Mouse (Mus musculus) megakaryocyte-erythroid progenitor cell, adult 5-6 weeks (primary cell): Measurements from ENCODE around the gene Grid1. TPM values are rescaled to one million over a fixed set of nuclear protein-coding genes. Genes with fewer than 3 reads are reported as not detected.

Experiments used
- ATAC-seq: replicated peaks from 2 replicates; pipeline ENCODE4 v1.8.0; 2016; ENCODE audit warnings: mild to moderate bottlenecking, inconsistent platforms; ENCODE audit not compliant: severe bottlenecking, poor library complexity, low FRiP score, low TSS enrichment
- total RNA-seq, 2 experiments: library from RNA; stranded (forward) in 1 of 2; stranded (reverse) in 1 of 2; fragments of 200-1000, 215-1000 nt in 1 of 2; fragments of >200 nt in 1 of 2; fragmentation: Nextera tagmentation in 1 of 2; gene quantifications; 2 replicates each; pipeline ENCODE4 v1.2.3; 2014 to 2017

The Grid1 gene
- total RNA-seq, 2 experiments from 2014 or later, result not detected

DNA sequence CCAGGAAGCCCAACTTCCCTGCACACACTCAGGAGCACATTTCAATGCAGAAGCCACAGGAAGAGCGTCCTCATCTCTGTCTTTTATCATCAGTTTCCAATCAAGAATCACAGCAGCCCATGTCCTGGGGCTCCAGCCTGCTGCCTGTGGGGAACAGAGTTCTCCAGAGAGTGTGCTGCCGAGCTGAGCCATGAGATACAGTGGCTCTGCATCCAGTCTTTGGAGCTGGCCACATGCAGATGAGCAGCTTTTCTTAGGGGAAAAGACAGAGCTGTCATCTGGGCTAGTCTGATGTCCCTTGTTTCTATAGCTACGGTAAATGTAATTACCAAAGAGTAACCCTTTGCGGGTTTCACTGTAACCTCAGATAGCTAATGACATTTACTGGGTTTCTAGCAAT is 83.9 kb downstream of the Grid1 start:
- no peak for ATAC-seq

DNA sequence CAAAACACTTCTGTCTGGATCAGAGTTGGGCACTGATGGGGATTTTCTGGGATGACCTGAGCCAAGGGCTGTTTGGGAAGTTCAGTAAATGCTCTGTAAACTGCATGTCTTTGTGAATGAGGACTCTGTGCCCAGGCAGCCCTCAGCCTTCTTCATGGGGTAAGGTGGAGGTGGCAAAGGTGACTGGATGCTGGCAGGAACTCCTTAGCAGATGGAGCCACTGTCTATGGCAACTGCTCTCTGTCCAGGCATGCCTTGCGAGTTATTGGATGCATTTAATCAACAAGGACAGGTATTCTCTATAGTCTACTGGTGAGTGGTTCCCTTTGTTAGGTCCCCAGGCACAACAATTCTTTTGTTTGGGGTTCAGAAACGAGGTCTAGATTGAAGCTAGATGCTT is 85.8 kb downstream of the Grid1 start:
- ATAC-seq, result no peak

DNA sequence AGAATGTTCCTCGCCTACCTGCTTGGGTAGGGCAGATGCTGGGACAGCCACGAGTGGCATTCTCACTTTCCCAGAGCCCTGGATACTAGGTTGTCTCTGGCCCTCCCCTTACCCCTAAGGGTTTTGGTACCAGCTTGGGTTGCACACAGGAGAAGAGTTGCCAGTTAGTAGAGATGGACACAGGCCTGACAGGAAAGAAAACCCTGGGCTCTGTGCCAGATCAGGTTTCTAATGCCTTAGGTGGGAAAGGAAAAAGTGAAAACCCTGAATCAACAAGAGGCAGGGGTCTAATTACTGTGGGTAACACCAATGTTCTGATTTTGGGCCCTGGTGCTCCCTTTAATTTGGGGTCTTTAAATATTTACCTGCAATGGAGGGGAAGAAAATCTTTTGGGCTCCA is 88.5 kb downstream of the Grid1 start:
- ATAC-seq, result no peak

DNA sequence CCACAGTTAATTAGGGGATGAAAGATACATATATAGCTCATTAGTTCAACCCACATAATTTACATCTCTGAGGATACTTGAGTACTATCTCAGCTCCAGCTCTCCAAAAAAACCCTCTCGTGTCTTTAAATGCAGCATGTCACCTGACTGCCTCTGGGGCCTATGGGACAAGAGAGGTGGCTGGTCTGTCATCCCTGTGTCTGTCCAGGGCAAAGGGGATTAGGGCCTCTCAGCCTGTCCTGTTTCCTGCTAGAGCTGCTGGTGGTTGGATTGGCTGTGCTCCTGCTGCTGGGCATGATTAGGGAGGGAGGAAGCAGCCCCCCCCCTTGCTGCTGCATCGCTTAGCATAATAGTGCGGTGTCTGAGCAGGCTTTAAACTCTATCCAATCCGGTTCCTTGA is 88.9 kb downstream of the Grid1 start:
- ATAC-seq, result no peak

DNA sequence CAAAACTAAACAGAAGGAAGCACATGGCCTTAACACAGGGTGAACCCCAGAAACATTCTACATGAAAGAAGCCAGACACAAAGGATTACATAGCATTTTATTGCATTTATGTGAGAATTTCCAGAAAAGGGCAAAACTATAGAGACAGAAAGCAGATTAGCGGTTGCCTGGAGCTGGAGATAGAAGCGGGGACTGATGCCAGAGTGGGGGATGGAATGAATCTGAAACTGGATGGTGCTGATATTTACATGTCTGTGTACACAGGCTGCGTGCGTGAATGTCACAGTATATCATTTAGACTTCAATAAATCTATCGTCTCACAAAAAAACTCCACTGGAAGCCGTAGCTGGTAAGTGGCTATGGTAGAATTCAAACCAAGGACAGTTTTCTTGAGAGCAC is 96.4 kb downstream of the Grid1 start:
- ATAC-seq, result no peak

DNA sequence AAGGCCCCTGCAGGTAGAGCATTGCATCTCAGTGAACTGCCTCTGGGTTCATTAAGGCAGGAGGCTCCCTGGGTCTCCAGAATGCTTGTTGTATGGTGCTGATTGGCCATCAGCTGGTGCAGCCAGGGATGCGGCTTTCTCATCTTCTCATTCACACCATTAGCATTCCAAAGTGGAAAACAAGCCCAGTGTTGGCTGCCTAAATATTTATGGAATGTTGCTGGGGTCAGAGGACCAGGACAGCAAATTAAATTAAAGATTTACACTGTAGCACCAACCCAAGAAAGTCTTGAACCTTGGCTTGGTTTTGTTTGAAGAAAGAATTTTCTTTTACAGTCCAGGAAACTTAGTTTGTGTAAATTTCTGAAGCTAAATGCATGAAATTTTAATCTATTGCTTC is 97.2 kb downstream of the Grid1 start:
- no peak for ATAC-seq

DNA sequence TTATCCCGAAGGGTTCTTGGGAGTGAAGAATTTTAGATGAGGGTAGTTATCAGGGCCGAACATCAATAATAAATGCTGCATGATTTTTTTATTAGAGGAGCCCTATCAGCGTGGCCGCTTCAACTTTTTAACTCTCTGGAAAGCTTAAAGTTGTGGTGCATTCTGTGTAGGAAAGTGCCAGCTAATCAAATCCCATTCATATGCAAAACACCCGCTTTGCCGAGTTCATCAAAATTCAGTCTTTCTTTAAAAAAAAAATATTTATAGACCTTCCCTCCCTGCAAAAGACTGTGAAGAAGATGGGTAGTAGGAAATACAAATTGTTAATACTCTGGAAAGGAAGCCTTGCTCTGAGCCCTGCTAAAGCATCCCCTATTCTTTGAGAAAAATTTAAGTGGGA is 99.3 kb downstream of the Grid1 start:
- ATAC-seq, result no peak

DNA sequence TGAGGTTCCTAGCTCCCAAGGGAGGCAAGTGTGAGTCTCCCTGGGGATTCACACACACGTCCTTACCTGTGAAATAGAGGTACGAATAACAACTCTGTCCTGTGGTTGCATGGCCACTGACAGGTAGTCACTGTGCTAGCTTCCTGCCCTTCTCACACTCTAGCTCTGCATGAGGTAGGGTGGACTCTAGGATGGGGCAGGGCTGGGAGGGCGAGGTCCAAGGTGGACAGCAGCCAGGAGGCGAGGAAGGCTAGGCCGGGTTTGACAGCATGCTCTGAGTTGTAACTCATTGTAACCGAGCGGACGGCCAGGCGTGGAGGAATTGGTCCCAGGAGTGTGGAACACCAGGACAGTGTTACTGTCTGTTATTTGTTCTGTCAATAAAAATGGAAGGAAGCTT is 101.4 kb downstream of the Grid1 start:
- ATAC-seq, result no peak

DNA sequence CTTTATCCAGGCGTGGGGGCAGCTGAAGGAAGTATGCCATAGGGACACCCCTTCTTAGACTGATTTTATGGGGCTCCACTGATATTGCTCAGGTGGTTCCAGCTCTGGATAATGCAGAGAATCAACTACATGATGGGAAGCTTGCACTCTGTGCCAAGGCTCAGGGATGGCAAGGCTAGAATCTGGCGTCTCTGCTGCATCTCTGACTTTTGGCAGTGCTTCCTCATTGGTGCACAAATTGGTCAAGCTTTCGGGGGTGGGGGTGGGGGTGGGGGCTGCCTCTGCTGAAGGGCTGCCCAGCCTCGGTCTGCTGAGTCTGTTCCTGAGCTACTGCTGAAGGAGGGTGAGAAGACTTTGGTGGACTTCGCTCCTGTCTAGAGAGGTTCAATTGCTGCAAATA is 105.1 kb downstream of the Grid1 start:
- no peak for ATAC-seq

DNA sequence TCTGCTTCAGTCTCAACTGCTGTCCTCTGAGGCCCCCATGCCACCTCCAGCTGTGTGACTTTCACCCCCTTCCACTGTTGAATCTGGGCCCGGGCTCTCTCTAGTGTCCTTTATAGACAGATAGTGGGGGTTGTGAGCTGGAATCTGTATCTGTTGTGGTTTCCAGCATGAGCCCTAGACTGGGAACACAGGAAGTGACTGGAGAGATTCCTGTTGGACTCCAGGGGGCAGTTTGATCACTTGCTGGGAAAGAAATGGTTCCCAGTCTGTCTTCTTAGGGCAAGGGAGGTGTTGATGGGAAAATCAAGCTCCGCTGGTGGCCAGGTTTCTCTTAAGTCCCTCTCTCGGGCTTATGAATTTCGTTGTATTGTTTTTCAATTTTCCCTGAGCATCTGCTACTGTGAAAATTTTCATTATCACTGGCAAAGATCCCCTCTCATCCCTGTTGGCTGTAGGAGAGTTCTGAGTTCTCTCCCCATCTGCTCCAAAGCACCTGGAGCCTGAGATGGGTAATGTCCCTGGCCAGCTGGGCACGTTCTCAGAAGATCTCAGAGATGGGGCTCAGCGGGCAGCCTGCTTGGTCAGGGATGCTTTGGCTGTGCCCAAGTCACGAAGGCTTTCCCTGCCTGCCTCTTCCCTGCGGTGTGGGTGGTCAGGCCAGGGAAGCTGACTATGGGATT is 110.3 kb downstream of the Grid1 start:
- no peak for ATAC-seq

DNA sequence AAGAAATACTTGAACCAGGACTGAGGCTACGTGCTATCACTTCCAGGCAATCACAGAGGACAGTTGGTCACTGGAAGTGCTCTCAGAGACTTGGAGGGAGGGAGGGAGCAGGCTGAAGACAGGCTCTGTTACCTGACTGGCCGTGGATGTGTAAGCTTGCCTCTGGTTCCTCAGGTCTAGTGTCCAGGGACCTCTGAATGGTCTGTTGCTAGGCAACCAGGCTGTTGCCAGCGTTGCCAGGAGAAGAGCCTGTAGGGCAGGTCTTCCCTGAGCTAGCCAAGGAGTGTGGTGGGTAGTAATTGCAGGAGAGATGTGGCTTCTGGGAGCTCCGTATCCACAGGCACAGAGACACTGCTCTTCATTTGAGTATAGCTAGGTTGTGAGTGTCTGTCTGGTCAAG is 113.3 kb downstream of the Grid1 start:
- no peak for ATAC-seq

DNA sequence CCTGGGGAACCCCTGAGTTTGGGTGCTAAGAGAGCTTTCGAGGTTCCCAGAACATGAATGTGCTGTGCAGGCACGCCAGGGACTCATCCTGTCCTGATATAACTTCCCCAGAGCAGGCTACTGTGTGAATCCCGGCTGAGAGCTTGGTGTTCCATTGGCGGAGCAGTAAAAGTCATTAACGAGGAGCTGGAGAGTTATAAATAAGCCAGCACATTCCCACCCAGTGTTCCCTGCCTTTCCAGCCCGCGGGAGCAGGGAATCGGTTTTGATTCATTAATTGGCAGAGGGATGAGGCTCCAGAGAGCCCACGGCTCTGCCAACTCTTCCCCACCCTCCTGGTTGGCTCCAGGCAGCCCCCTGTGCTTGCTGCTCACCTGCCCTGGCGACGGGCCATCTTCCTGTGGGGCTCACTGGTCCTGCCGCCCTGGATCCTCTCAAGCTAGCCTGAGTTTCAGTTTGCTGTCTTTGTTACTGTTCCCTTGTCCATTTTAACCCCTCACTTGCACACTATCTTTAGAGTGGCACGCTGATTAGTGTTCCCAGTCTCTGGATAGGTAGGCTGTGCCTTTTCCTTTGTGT is 116.4 kb downstream of the Grid1 start:
- ATAC-seq, result no peak

DNA sequence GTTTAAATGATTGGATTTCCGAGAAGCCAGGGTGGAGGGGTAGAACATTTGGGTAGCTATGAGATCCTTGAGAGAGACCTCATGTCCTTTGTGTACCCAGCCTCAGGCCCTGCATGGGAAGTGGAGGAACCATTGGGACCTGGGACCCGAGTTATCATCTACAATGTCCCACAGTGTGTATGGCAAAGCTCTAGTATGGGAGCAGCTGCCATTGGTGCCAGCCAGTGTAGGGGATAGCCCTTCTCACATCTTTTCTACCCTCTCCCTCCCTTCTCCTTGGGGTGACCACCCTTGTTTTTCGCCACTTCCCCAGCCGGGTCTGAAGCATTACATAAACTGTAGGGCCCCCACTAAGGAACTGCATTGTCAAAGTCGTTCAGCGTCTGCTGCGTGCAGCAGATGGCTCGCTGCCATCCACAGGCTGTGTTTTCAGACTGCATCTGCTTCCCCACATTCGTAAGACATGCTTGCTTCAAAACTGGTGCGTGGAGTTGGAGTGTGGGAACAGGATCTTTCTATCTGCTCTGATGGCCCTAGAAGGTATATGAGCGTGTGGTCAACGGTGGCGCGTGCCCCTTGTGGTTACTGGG is 124.6 kb downstream of the Grid1 start:
- ATAC-seq, result no peak

DNA sequence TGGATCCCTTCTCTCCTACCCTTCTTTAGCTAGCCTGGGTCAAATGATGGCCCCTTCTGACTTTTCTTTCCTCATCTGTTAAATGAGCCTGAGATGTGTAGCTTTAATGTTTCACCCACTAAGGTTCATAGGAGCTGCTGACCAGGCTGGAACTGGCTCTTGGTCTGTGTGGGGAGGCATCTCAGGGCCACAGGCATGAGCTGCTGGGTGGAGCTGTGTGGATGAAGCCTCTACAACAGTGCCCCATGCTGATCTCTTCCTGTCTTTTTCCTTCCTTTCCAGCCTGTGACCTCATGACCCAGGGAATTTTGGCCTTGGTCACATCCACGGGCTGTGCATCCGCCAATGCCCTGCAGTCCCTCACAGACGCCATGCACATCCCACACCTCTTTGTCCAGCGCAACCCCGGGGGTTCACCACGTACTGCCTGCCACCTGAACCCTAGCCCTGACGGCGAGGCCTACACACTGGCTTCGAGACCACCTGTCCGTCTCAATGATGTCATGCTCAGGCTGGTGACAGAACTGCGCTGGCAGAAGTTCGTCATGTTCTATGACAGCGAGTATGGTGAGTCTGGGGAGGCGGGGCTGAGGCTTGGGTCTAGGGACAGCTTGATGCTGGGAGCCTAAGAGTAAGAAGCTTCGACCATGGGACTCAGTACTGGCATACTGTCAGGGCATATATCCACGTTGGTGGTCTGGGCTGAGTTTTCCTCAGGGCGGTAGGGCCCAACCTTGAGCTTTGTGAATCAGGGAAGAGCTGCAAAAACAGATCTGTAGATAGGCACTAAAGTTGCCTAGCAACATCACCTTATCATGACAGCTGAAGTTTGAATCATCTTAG is 125.8 kb downstream of the Grid1 start:
- ATAC-seq, result no peak

DNA sequence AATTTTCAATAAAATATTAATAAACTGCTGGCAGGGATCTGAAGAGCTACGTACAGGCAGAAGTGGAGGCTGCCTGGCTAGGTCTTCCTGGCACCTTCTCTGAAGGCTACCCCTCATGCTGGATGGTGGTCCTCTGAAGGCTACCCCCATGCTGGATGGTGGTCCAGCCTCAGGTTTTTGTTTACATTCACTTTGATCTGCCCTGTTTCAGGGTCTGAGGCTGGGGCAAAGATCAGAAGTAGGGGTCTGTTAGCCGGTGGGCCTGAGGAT is 126.3 kb downstream of the Grid1 start:
- ATAC-seq, result no peak

DNA sequence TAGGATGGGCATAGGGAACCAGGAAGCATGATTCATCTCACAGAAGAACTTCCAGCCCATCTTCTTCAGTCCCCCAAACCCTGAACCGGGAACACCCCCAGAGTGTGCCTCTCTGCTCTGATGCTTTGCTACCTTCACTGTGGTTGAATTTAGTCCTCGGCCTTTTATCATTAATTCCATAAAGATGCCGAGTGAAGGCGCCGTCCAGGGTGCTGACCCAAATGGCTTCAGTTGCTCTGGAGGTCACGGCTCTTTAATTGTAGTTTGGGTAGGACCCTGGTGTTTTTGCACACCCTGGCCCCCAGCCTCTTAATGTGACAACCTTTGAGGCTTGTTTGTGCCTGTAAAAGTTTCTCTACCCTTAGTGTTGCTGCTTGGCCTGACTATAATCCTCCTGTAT is 128.3 kb downstream of the Grid1 start:
- ATAC-seq, result no peak

DNA sequence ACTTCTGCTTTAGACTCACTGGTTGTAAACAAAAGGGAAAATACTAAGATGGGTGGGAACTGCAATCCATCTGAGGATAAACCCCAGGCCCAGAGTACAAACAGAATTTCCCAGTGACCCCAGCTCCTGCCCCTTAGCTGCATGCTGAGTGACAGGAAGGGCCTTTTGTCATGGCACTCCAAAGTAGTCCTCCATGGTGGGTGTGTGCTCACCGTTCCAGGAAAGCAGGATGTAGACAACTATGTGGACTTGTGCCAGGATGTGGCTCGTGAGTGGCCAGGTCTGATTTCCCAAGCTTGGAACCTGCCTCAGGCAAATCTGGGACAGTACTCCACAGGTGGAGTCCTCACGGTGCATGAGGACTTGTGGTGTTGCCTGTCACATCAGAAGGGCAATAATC is 132.4 kb downstream of the Grid1 start:
- ATAC-seq, result no peak

DNA sequence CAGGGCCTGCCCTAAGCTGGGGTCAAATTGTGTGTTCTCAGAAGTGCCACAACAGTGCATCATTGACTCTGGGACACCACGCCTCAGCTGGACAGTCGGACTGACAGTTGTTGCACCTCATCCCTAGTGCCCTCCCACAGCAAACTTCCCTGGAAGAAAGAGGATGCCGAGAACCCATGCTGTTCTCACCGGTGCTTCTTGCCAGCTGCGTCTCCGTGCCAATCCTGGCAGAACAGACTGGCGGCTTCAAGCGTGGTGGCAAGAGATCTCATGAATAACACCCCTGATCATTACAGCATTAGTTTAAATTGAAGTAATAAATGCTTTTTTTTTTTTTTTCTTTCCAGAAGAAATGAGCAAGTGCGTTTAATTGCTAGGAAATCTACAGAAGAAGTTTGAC is 133.7 kb downstream of the Grid1 start:
- no peak for ATAC-seq

DNA sequence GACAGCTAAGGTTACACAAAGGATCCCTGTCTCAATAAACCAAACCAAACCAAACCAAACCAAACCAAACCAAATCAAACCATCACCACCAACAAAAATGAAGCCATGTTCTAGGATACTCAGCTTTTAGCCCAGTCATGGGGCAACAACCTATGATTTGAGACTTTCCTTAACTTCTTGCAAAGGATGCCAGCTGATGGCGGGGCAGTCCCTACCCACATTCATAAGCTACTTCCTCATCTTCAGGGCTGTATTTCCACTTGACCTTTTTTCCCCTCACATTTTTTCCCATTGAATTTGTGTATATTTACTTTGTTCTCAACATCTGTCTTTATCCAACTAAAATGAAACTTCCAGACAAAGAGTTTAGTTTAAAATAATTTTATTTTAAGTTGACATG is 135.8 kb downstream of the Grid1 start:
- no peak for ATAC-seq

DNA sequence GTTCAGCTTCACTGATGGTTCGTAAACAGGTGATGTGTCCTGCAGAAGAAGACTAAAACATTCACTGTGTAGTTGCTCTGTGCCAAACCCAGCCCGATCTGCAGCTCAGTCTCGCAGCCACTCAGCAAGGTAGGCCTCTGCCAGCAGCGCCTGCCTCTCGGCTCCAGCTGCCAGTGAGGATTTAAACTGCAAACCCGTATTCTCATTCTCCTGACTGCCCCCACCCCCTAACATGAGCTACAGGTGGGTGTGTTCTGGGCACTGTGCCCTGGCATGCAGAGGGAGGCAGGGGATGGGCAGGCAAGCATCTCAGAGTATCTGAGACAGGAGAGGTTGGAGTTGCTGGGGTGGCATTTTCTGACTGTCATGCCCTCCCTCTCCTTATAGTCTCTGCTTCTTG is 140.3 kb downstream of the Grid1 start:
- no peak for ATAC-seq
